Mouse (Mus musculus) adrenal gland, postnatal 10 days (tissue): ENCODE results near the gene Sgcd. TPM values are rescaled to one million over a fixed set of nuclear protein-coding genes. Genes with fewer than 3 reads are reported as not detected.

ENCODE experiments used
- DNase-seq: peaks from one replicate; pipeline ENCODE4 v3.0.0; 2021; ENCODE audit warnings: mixed read lengths
- long read RNA-seq, 2 experiments: library from polyadenylated mRNA; stranded (forward); transcript quantifications; one replicate each; pipeline ENCODE4 v2.0.0; 2021
- total RNA-seq, 2 experiments: library from RNA; stranded (reverse); gene quantifications; 2 replicates each; pipeline ENCODE4 v1.2.3; 2021

Gene Sgcd
- 10 to 100 TPM; 14.8 to 17.3 TPM for total RNA-seq
- long read RNA-seq, experiment 1, partial matches to known transcripts: 0 of 2 reads
- long read RNA-seq, experiment 1, other reads (novel, unspliced or antisense): 1 of 2 reads
- long read RNA-seq, experiment 2: 0 reads

DNA sequence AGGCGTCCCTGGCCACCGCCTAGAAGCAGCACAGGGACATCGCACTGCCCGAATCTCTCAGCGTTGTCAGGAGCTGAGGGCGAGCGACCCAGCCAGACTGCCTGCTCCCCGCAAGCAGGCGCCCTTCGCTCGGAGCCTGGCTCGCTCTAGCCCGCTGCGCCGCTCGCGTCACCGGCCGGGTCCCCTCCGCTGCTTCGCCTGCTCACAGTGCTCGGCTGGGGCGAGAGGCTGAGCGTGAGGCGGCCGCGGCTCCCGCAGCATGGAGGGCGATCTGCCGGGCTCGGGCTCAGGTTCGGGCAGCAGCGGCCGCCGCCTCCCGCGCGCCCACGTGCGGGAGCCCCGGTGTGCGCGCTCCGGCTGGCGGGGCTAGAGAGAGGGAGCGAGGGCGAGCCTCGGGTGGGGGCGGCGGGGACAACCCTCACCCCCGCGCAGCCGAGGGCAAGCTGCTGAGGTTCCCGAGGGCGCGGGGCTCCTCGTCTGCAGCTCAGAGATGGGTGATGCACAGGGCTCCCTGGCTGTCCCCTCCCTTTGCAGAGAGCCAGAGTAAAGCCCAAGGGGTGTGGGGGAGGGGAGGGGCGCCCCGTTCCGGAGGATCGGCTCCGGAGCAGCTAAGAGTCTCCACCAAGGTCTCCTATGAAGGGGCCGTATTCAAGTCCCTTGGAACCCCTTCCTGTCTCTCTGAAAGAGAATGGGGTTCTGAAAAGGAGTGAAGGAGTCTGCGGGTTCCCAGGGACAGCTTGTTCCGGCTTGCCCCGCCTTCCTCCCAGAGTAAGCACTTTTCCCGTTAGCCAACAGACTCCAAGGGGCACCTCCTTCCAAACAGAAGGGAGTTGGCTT lies at the start of gene Sgcd:
Gene Sgcd (minus strand): TSS at position 273 of the 837 bp plus-strand sequence.
- peak; percentile 60 for DNase-seq

- no peak for DNase-seq
Observed at GRCm38 (mm10) chr11:48038051-48038450, 49.3 kb upstream of the Sgcd start.

GRCm38 (mm10) chr11:48012836-48013235 lies 24.1 kb upstream of the Sgcd start:
- no peak for DNase-seq

- DNase-seq: peak; percentile 43
Observed at GRCm38 (mm10) chr11:47988333-47988696, 454 bp downstream of the Sgcd start.

DNA sequence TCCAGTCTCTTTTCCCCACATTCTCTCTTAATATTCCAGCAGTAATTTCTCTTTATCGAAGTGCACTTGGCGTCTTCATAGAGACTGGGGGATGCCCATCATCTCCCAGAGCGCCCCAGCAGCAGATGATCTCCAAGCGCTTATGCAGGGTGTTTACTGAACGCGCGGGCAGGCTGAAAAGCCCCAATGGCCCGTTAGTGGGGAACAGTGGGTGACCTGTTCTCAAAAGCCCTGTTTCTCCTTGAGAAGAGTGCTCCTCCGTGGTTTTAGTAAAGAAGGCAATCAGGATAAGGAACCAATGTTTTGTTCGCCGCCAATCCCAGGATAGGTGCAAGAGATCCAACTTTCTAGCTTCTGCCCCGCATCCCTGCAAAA lies 889 bp downstream of the Sgcd start:
- no peak for DNase-seq

DNA sequence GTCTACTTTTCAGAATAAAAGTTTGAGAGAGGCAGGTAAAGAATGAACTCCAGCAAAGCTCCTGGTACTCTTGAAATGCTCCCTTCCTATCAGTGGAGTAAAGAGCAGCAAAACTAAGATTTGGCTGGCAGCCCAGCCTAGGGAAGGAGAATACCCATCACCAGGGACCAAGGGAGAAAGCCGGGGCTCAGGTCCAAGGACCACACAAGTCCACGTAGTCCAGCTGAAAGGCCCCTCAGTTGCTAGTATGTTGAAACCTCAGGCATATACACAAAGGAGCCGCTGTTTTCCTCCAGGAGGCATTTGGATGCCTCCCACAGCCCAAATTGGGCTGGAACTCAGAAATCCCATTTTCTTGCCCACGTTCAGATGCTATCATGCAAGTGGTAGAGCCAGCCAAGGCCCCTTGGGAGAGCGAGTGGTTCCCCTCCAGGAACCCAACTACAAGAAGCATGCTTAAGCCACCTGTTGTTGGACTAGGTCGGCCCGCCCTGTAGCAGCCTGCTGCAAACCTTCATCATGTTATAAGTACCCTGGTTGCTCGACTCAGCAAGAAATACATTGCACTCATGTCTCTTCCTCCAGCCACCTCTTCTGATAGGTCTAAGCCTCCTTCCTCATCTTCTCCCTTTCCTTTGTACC lies 1.4 kb downstream of the Sgcd start:
- DNase-seq: no peak

- DNase-seq: no peak
Observed at GRCm38 (mm10) chr11:47982152-47982551, 6.6 kb downstream of the Sgcd start.

DNA sequence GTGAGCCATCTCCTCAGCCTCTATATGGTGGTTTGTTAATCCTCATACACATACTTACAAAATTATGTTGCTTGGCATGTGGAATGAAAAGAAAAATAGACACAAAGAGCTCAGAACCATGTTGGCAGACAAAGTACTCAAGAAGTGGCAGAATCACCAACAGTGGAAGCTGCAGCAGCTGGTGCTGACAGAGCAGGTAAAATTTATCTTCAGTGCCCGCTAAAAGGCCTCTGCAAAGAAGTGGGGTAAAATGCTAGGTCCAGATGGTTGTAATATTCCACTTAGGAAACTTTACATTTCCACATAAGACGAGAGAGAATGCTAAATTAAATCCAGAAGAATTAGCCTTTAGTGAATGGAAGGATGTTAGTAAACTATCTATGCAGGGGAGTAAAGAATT lies 7.7 kb downstream of the Sgcd start:
- DNase-seq: no peak

- DNase-seq: no peak
Observed at GRCm38 (mm10) chr11:47953291-47953690, 35.5 kb downstream of the Sgcd start.

DNA sequence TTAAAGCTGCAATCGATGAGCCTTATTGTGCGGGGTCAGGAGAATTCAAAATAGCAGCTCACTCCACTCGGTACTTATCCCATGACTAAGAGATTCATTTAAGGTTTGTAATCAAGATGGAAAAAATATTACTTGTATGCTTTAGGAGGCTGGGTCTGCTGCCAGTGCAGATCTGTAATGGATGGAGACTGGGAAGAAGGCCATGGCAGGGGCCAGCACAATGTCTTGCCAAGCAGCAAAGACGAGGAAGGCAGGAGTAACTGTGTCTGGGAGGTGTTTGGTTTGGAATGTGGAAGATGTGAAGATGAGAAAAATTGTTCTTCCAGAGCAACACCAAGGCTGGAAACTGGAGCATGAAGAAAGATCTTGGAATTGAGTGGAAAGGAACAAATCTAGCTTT lies 36.4 kb downstream of the Sgcd start:
- DNase-seq: no peak

GRCm38 (mm10) chr11:47939795-47940194 lies 49.0 kb downstream of the Sgcd start:
- no peak for DNase-seq

DNA sequence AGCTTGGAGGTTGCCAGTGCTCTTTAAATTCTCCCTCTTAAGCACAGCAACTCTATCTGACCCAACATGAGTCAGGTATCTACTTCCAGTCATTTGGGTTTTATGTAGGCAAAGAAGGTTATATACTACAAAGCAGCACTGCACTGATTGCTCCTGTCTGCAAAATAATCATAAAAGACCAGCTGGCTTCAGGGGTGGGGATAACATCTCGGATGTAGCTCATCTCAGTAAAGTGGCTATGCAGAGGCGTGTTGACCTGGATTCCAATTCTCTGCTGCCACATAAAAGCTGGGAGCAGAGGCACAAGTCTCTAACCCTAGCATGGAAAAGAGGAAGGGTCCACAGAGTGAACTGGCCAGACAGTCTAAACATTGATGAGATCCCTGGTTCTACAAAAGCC lies 71.2 kb downstream of the Sgcd start:
- DNase-seq: no peak

DNA sequence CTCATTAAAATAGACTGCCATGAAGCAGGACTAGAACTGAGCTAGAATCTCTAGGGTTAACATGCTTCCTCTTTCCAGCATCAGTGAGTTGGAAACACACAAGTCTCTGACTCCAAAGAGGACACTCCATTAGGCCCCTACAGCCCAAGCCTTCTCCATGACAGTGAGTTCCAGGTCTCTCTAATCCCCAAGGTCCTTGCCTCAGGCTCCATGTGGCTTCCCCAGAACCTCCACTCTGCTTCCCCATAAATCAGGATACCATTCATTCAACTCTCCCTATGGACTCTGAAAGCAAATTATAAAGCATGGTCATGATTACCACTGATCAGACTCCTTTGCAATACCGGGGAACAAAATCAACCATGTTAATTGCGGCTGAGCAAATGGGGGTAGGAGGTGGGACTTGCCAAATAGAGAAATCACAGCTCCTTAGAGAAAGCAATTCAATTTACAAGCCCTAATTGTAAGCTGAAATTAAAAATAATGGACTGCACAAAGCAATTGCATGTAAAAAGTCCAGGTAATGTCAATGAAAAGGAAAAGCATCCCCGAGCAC lies 97.1 kb downstream of the Sgcd start:
- DNase-seq: no peak

GRCm38 (mm10) chr11:47890315-47890714 lies 98.5 kb downstream of the Sgcd start:
- peak; percentile 29 for DNase-seq

DNA sequence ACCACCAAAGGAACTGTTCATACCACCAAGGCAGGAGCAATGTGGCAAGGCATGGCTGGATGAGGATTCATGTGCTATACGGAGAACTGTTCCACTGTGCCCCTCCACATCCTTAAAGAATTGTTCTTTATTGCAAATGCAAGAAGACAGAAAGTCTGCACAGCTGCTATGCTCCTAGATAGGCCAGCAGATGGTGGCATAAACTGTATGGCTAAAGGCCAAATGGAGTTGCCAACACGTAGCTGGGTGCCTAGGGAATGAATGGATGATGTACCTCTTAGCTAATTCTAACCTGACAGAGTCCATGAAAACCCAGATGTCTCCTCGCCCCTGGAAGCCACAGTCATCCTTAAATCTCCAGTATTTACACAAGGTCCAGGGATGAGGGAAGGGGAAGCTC lies 103.5 kb downstream of the Sgcd start:
- DNase-seq: peak; percentile 21

DNA sequence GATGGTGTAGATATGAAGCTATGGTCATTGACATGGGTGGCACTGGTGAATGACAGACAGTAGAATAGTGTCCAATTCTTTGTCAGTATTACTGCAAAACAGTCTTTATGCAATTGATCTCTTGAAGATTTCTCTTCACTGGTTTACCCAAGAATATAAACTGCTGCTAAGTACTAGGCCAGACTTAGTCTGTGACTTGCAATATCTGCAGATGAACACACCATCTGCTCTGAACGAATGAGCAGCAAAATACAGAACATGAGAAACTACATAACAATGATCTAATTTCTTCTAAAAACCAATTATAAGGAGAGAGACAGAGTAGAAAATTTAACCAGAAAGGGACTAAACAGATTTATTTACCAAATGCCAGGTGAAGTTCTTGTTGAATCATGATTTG lies 105.2 kb downstream of the Sgcd start:
- DNase-seq: no peak

DNA sequence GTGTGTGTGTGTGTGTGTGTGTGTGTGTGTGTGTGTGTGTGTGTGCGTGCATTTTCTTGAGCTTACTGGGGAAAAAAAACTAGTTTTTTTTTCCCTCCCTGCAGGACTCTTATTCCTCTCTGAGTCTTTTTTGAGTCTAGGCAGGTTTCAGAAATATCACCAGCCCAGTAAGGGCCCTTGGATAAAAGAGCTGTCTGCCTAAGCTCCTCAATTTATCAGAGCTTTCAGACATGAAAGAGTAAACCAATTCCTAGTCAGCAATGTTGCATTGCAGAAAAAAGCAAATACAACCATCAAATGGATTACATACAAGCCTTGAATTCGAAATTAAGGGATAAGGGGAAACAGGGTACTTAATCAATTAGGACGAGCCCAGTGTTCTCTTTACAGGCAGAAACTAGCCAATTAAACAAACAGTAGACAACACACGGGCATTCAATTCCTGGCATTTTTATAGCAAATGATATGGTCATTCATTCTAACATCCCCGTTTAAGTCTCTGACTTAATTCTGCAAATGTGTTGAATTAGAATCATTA lies 112.1 kb downstream of the Sgcd start:
- no peak for DNase-seq

DNA sequence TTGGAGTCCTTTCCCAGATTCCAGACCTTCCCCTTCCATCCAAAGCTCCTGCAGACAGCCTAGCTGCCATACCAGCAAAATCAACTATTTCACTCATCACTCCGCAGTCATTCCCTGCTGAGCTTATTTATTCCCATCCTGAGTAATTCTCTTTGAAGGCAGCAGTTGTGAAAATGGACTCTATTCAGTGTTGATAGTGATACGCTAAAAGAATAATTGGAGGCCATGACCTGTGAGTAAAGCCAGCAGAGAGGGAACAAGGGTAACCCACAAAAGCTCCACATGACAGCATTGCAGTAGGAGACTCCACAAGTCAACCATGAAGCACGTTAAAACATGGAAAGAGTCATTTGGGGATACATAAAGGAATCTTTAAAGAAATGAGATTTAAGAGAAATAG lies 142.9 kb downstream of the Sgcd start:
- no peak for DNase-seq

- no peak for DNase-seq
Observed at GRCm38 (mm10) chr11:47833283-47833682, 155.5 kb downstream of the Sgcd start.

- no peak for DNase-seq
Observed at GRCm38 (mm10) chr11:47810307-47810706, 178.5 kb downstream of the Sgcd start.

GRCm38 (mm10) chr11:47804101-47804715 lies 184.6 kb downstream of the Sgcd start:
- DNase-seq: peak; percentile 1

GRCm38 (mm10) chr11:47777916-47778226 lies 210.9 kb downstream of the Sgcd start:
- DNase-seq: no peak
